Mouse (Mus musculus): Measurements from ENCODE around the gene Cbx7.
"Not testable (repeated sequence)": the region's sequence is repeated elsewhere in the genome, so short reads cannot be mapped to it uniquely, and the experiment has no call there.

Cbx7 gene

GRCm38 (mm10) chr15:79895221-79896079, 75.5 kb downstream of the Cbx7 start:
- in situ Hi-C loops (cut with MboI, MseI): not testable (repeated sequence)

GRCm38 (mm10) chr15:79894343-79894742, 76.6 kb downstream of the Cbx7 start:
- in situ Hi-C loops (cut with MboI, MseI): no loop called here

GRCm38 (mm10) chr15:79893824-79894123, 77.1 kb downstream of the Cbx7 start:
- in situ Hi-C loops (cut with MboI, MseI): no loop called here

- in situ Hi-C loops (cut with MboI, MseI): no loop called here
Measured at GRCm38 (mm10) chr15:79892995-79893823, 77.7 kb downstream of the Cbx7 start.

GRCm38 (mm10) chr15:79892213-79892541, 78.7 kb downstream of the Cbx7 start:
- in situ Hi-C loops (cut with MboI, MseI): no loop called here

GRCm38 (mm10) chr15:79891436-79892212, 79.3 kb downstream of the Cbx7 start, which contains the start of gene Apobec3:
Gene Apobec3, plus strand, starts transcription at chr15:79891659.
- in situ Hi-C loops (cut with MboI, MseI): no loop called here

- in situ Hi-C loops (cut with MboI, MseI): loop anchor here (5.0 kb wide), 1 partner anchor 53 kb away; the partner anchor contains the start of genes Cbx6 and Npcd
Measured at GRCm38 (mm10) chr15:79884820-79885219, 86.1 kb downstream of the Cbx7 start.

GRCm38 (mm10) chr15:79883352-79883822, 87.5 kb downstream of the Cbx7 start:
- in situ Hi-C loops (cut with MboI, MseI): no loop called here

- in situ Hi-C loops (cut with MboI, MseI): no loop called here
Measured at GRCm38 (mm10) chr15:79882623-79883267, 88.2 kb downstream of the Cbx7 start.

GRCm38 (mm10) chr15:79880477-79880876, 90.4 kb downstream of the Cbx7 start:
- in situ Hi-C loops (cut with MboI, MseI): no loop called here

- in situ Hi-C loops (cut with MboI, MseI): no loop called here
Measured at GRCm38 (mm10) chr15:79879319-79879718, 91.6 kb downstream of the Cbx7 start.

GRCm38 (mm10) chr15:79878725-79879136, 92.2 kb downstream of the Cbx7 start:
- in situ Hi-C loops (cut with MboI, MseI): no loop called here

GRCm38 (mm10) chr15:79875261-79875995, 95.5 kb downstream of the Cbx7 start:
- in situ Hi-C loops (cut with MboI, MseI): no loop called here

- in situ Hi-C loops (cut with MboI, MseI): no loop called here
Measured at GRCm38 (mm10) chr15:79873995-79874394, 96.9 kb downstream of the Cbx7 start.

GRCm38 (mm10) chr15:79873545-79873944, 97.4 kb downstream of the Cbx7 start:
- in situ Hi-C loops (cut with MboI, MseI): no loop called here

GRCm38 (mm10) chr15:79867260-79868002, 103.5 kb downstream of the Cbx7 start:
- in situ Hi-C loops (cut with MboI, MseI): no loop called here

Data from T-helper 2 cell (primary cell).